Comparison of ENCODE assay signal across 18 mouse cellular contexts in genomic region chr2:31803480-31803879, GRCm38 (mm10). TPM values are rescaled to one million over a fixed set of nuclear protein-coding genes. Genes with fewer than 3 reads are reported as not detected.
A peak's percentile ranks its signal among the peaks of the same experiment; 100 is the strongest.
DNase-seq lines count a peak whose midpoint lies in the region; ATAC-seq and TF ChIP-seq lines count a peak whose summit lies in the region.
"Had no signal": no experiment of that assay in that cellular context is flagged by ENCODE, and none has a peak within 500 bp of the region (broad histone marks: within the 10 kb centered on the region; RNA-seq: fewer than 3 reads in every experiment).

No protein-coding gene starts in this region.

- ATAC-seq in hindbrain, postnatal 0 days = 0 out of 2 replicates have a peak, but pooled peaks have one; percentile 21
- ATAC-seq in hindbrain, embryonic 12.5 days (ENCODE audit: low FRiP score) = no peak
- ATAC-seq in lung, embryonic 15.5 days (ENCODE audit: borderline replicate concordance, extremely low read depth, low FRiP score, low TSS enrichment) = no peak
- no peak for ATAC-seq in midbrain, embryonic 14.5 days (ENCODE audit: low FRiP score, low TSS enrichment)

- no peaks in the 10 kb centered on the region for H3K27me3 ChIP-seq in hindbrain, postnatal 0 days (ENCODE audit: insufficient read depth, low read length)
- H3K27me3 ChIP-seq in hindbrain, embryonic 12.5 days = no peaks in the 10 kb centered on the region
- no peaks in the 10 kb centered on the region for H3K27me3 ChIP-seq in lung, embryonic 15.5 days
- no peaks in the 10 kb centered on the region for H3K27me3 ChIP-seq in midbrain, embryonic 14.5 days (ENCODE audit: control insufficient read depth, insufficient read depth, low read length)
- H3K27me3 ChIP-seq: heart, embryonic 12.5 days; liver, embryonic 15.5 days; stomach, embryonic 15.5 days had no signal

- no peak for TF ChIP-seq CTCF in hindbrain, postnatal 0 days (IDR thresholded peaks at IDR 0.05; ENCODE audit: low read depth)

- H3K4me3 ChIP-seq in hindbrain, postnatal 0 days (ENCODE audit: low read length) = no peak overlapping the region
- no peak overlapping the region for H3K4me3 ChIP-seq in hindbrain, embryonic 12.5 days
- no peak overlapping the region for H3K4me3 ChIP-seq in lung, embryonic 15.5 days
- H3K4me3 ChIP-seq in midbrain, embryonic 14.5 days (replicated peaks; ENCODE audit: low read depth, low read length) = no peak overlapping the region
- H3K4me3 ChIP-seq: heart, embryonic 12.5 days; hindbrain, embryonic 10.5 days; liver, embryonic 15.5 days; stomach, embryonic 15.5 days had no signal

- WGBS in hindbrain, postnatal 0 days = 67% methylated on average over 14 of the region's 14 CpGs
- 87% methylated on average over 14 of the region's 14 CpGs for WGBS in hindbrain, embryonic 12.5 days
- WGBS in lung, embryonic 15.5 days = 48% methylated on average over 14 of the region's 14 CpGs
- 86% methylated on average over 14 of the region's 14 CpGs for WGBS in midbrain, embryonic 14.5 days

- H3K36me3 ChIP-seq in hindbrain, postnatal 0 days (ENCODE audit: insufficient read depth, low read length) = peaks cover 54% of the 10 kb centered on the region
- peaks cover 61% of the 10 kb centered on the region for H3K36me3 ChIP-seq in hindbrain, embryonic 12.5 days
- H3K36me3 ChIP-seq in lung, embryonic 15.5 days = peaks cover 61% of the 10 kb centered on the region
- peaks cover 56% of the 10 kb centered on the region for H3K36me3 ChIP-seq in midbrain, embryonic 14.5 days (ENCODE audit: control insufficient read depth, insufficient read depth, low read length)

- H3K9me3 ChIP-seq in hindbrain, postnatal 0 days (ENCODE audit: low read length) = no peaks in the 10 kb centered on the region
- no peaks in the 10 kb centered on the region for H3K9me3 ChIP-seq in hindbrain, embryonic 12.5 days (replicated peaks)
- no peaks in the 10 kb centered on the region for H3K9me3 ChIP-seq in lung, embryonic 15.5 days
- H3K9me3 ChIP-seq in midbrain, embryonic 14.5 days (ENCODE audit: control insufficient read depth, low read length) = no peaks in the 10 kb centered on the region
- H3K9me3 ChIP-seq: heart, embryonic 12.5 days; hindbrain, embryonic 10.5 days; liver, embryonic 15.5 days; stomach, embryonic 15.5 days had no signal

- H3K4me1 ChIP-seq in hindbrain, postnatal 0 days (ENCODE audit: insufficient read depth, low read length) = peaks cover 13% of the 10 kb centered on the region
- H3K4me1 ChIP-seq in hindbrain, embryonic 12.5 days = peaks cover 32% of the 10 kb centered on the region
- peaks cover 5% of the 10 kb centered on the region; the same call in 1 of the 2 replicates for H3K4me1 ChIP-seq in lung, embryonic 15.5 days
- H3K4me1 ChIP-seq in midbrain, embryonic 14.5 days (ENCODE audit: control insufficient read depth, insufficient read depth, low read length) = peaks cover 35% of the 10 kb centered on the region

- H3K9ac ChIP-seq in hindbrain, postnatal 0 days (replicated peaks; ENCODE audit: low read length) = no peak overlapping the region
- no peak overlapping the region for H3K9ac ChIP-seq in hindbrain, embryonic 12.5 days
- H3K9ac ChIP-seq in lung, embryonic 15.5 days = no peak overlapping the region
- no peak overlapping the region for H3K9ac ChIP-seq in midbrain, embryonic 14.5 days (replicated peaks; ENCODE audit: low read length)
- H3K9ac ChIP-seq: heart, embryonic 12.5 days; liver, embryonic 15.5 days; stomach, embryonic 15.5 days had no signal

- no peak for DNase-seq in hindbrain, postnatal 0 days (ENCODE audit: low spot score)
- peak; percentile 69 for DNase-seq in 3134 (ENCODE audit: extremely low read depth, insufficient read length, low spot score)
- peak; percentile 44 to 47 for DNase-seq in cerebellum, postnatal 14 days
- no peak for DNase-seq in retina, postnatal 1 day
- DNase-seq in ovary, adult 18-20 months (ENCODE audit: low spot score) = no peak
- no peak for DNase-seq in midbrain, embryonic 14.5 days
- DNase-seq: gastrocnemius, postnatal 36 days; left cerebral cortex, postnatal 4 days; right cerebral cortex, postnatal 4 days; thymus, postnatal 36 days had no signal

- H3K27ac ChIP-seq in hindbrain, postnatal 0 days = no peak overlapping the region
- H3K27ac ChIP-seq in hindbrain, embryonic 12.5 days = no peak overlapping the region
- peak overlapping the region; percentile 12; the same call in 1 of the 2 replicates for H3K27ac ChIP-seq in lung, embryonic 15.5 days
- H3K27ac ChIP-seq in midbrain, embryonic 14.5 days (replicated peaks; ENCODE audit: low read depth, low read length) = no peak overlapping the region
- H3K27ac ChIP-seq: hindbrain, embryonic 10.5 days; liver, embryonic 15.5 days; stomach, embryonic 15.5 days had no signal

- no peak overlapping the region for H3K4me2 ChIP-seq in hindbrain, postnatal 0 days (ENCODE audit: low read depth, low read length)
- H3K4me2 ChIP-seq in hindbrain, embryonic 12.5 days (replicated peaks) = no peak overlapping the region
- H3K4me2 ChIP-seq in lung, embryonic 15.5 days = no peak overlapping the region
- H3K4me2 ChIP-seq in midbrain, embryonic 14.5 days (ENCODE audit: low read length) = no peak overlapping the region
- H3K4me2 ChIP-seq: heart, embryonic 12.5 days; liver, embryonic 15.5 days; stomach, embryonic 15.5 days had no signal

RNA-seq across cellular contexts. Expression of gene Qrfp, which starts 6.9 kb away (rescaled TPM):
- total RNA-seq in hindbrain, postnatal 0 days (2014; rRNA removed) = not detected in 2 replicates
- 0.06 TPM in 1 of 2 replicates, not detected in the other for polyA plus RNA-seq in hindbrain, postnatal 0 days (2015; fragmentation: Nextera tagmentation; extraction: Ambion mirVana)
- polyA plus RNA-seq in hindbrain, embryonic 12.5 days (2016; fragmentation: Nextera tagmentation; extraction: Ambion mirVana) = 0.10 and 0.18 TPM in 2 replicates
- 0.05 and 0.14 TPM in 2 replicates for polyA plus RNA-seq in lung, embryonic 15.5 days (2015; fragmentation: Nextera tagmentation; extraction: Ambion mirVana)
- 0.13 TPM in 1 of 2 replicates, not detected in the other for polyA plus RNA-seq in midbrain, embryonic 14.5 days (2014; fragmentation: Nextera tagmentation; extraction: Ambion mirVana)
- total RNA-seq: ES-E14; gastrocnemius, postnatal 36 days; left cerebral cortex, postnatal 4 days had no signal
- polyA plus RNA-seq: heart, embryonic 12.5 days; large intestine, adult 2 months had no signal

RNA-seq across cellular contexts. Expression of gene Fibcd1, which starts 42.3 kb away (rescaled TPM):
- 27.3 and 28.9 TPM in 2 replicates for total RNA-seq in hindbrain, postnatal 0 days (2014; rRNA removed)
- polyA plus RNA-seq in hindbrain, postnatal 0 days (2015; fragmentation: Nextera tagmentation; extraction: Ambion mirVana) = 8.7 and 9.1 TPM in 2 replicates
- 3.7 and 4.4 TPM in 2 replicates for polyA plus RNA-seq in hindbrain, embryonic 12.5 days (2016; fragmentation: Nextera tagmentation; extraction: Ambion mirVana)
- 0.03 TPM in 1 of 2 replicates, not detected in the other for polyA plus RNA-seq in lung, embryonic 15.5 days (2015; fragmentation: Nextera tagmentation; extraction: Ambion mirVana)
- polyA plus RNA-seq in midbrain, embryonic 14.5 days (2014; fragmentation: Nextera tagmentation; extraction: Ambion mirVana) = 14.8 and 18.8 TPM in 2 replicates
- total RNA-seq: gastrocnemius, postnatal 36 days had no signal
- polyA plus RNA-seq: liver, embryonic 15.5 days had no signal

Comparison
In these comparisons a context has a peak if more than half of its experiments do, and no peak if none do; other contexts are left out.
1. DNase-seq: peak in 3134 (single experiment) and cerebellum, postnatal 14 days (2 of 2); none in hindbrain, postnatal 0 days (single experiment), retina, postnatal 1 day (single experiment), ovary, adult 18-20 months (single experiment) and midbrain, embryonic 14.5 days (single experiment).